In the genomic region with DNA sequence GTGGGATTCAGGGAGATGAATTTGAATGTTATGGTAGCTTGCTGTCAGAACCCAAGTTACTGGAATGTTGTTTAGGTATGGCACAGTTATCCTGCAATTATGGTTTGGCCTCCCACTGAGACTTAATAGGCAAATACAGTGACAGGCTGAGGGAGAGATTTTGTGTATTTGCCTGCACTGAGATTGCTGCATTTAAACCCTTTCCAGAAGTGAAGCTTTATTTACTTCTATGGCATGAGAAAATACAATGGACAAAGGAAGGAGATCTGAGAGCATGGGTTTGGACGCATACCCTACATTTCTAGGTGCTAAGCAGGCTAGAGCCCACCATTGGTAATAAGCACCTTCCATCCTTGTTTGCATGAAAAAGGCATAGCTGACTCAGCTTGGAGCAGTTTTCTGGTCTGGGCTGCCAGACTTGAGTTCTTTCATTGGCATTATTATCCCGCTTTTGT, we compare ENCODE assay signal across 14 mouse cellular contexts.
A peak's percentile ranks its signal among the peaks of the same experiment; 100 is the strongest.
DNase-seq lines count a peak whose midpoint lies in the region; ATAC-seq lines count a peak whose summit lies in the region.
"Had no signal": no experiment of that assay in that cellular context is flagged by ENCODE, and none has a peak within 500 bp of the region (broad histone marks: within the 10 kb centered on the region; RNA-seq: fewer than 3 reads in every experiment).

No protein-coding gene starts in this region.

- ATAC-seq in midbrain, embryonic 13.5 days = peak; percentile 45; the same call in 1 of the 2 replicates
- no peak for ATAC-seq in midbrain, embryonic 11.5 days (ENCODE audit: low FRiP score)
- ATAC-seq in hindbrain, embryonic 15.5 days (ENCODE audit: low FRiP score, low read depth) = no peak

- peak overlapping the region; percentile 64; the same call in 1 of the 2 replicates for H3K27ac ChIP-seq in midbrain, embryonic 13.5 days
- no peak overlapping the region for H3K27ac ChIP-seq in midbrain, embryonic 11.5 days (ENCODE audit: low read depth, low read length)
- peak overlapping the region; percentile 68; the same call in 1 of the 2 replicates for H3K27ac ChIP-seq in forebrain, embryonic 10.5 days
- H3K27ac ChIP-seq in hindbrain, embryonic 15.5 days (replicated peaks) = peak overlapping the region; percentile 27
- H3K27ac ChIP-seq: heart, embryonic 13.5 days had no signal

- no peak overlapping the region for H3K4me2 ChIP-seq in midbrain, embryonic 13.5 days (replicated peaks)
- H3K4me2 ChIP-seq in midbrain, embryonic 11.5 days = no peak overlapping the region
- no peak overlapping the region for H3K4me2 ChIP-seq in hindbrain, embryonic 15.5 days
- H3K4me2 ChIP-seq: heart, embryonic 13.5 days; liver, embryonic 11.5 days had no signal

- H3K4me1 ChIP-seq in midbrain, embryonic 13.5 days (replicated peaks) = peaks cover 11% of the 10 kb centered on the region
- H3K4me1 ChIP-seq in midbrain, embryonic 11.5 days (ENCODE audit: control insufficient read depth, insufficient read depth, low read length) = peaks cover 4% of the 10 kb centered on the region; the same call in 1 of the 2 replicates
- H3K4me1 ChIP-seq in forebrain, embryonic 10.5 days = peaks cover 22% of the 10 kb centered on the region
- H3K4me1 ChIP-seq in hindbrain, embryonic 15.5 days (replicated peaks) = peaks cover 13% of the 10 kb centered on the region; the same call in 1 of the 2 replicates
- H3K4me1 ChIP-seq: heart, embryonic 13.5 days had no signal

- no peaks in the 10 kb centered on the region for H3K9me3 ChIP-seq in midbrain, embryonic 13.5 days
- H3K9me3 ChIP-seq in midbrain, embryonic 11.5 days (ENCODE audit: control insufficient read depth, low read length) = no peaks in the 10 kb centered on the region
- H3K9me3 ChIP-seq in forebrain, embryonic 10.5 days = no peaks in the 10 kb centered on the region
- H3K9me3 ChIP-seq in hindbrain, embryonic 15.5 days = no peaks in the 10 kb centered on the region
- H3K9me3 ChIP-seq: heart, embryonic 13.5 days had no signal

- no peak overlapping the region for H3K9ac ChIP-seq in midbrain, embryonic 13.5 days (replicated peaks)
- no peak overlapping the region for H3K9ac ChIP-seq in midbrain, embryonic 11.5 days (ENCODE audit: low read length)
- H3K9ac ChIP-seq in hindbrain, embryonic 15.5 days = no peak overlapping the region
- H3K9ac ChIP-seq: heart, embryonic 13.5 days had no signal

- DNase-seq in midbrain, embryonic 11.5 days (ENCODE audit: low spot score, missing footprints) = no peak
- DNase-seq in forebrain, embryonic 10.5 days (ENCODE audit: extremely low spot score, low spot score) = no peak
- peak; percentile 22 for DNase-seq in retina, embryonic 14.5 days (ENCODE audit: low spot score)
- no peak for DNase-seq in adrenal gland, adult 18-20 months (ENCODE audit: low spot score in 2 of 2)
- DNase-seq in gastrocnemius, postnatal 36 days = no peak
- DNase-seq: cerebellum, adult 2 months; gastrocnemius, postnatal 25 days; kidney, adult 9 months; layer of hippocampus, adult 9-11 months; thymus, adult 2 months had no signal

- H3K36me3 ChIP-seq in midbrain, embryonic 13.5 days = no peaks in the 10 kb centered on the region
- H3K36me3 ChIP-seq in midbrain, embryonic 11.5 days (ENCODE audit: control insufficient read depth, insufficient read depth, low read length) = no peaks in the 10 kb centered on the region
- no peaks in the 10 kb centered on the region for H3K36me3 ChIP-seq in forebrain, embryonic 10.5 days (replicated peaks)
- no peaks in the 10 kb centered on the region for H3K36me3 ChIP-seq in hindbrain, embryonic 15.5 days
- H3K36me3 ChIP-seq: heart, embryonic 13.5 days had no signal

- intact Hi-C loops in gastrocnemius, postnatal 36 days (cut with DNase I) = no loop called here

- 70% methylated on average over 2 of the region's 2 CpGs for WGBS in midbrain, embryonic 13.5 days
- 81% methylated on average over 2 of the region's 2 CpGs for WGBS in midbrain, embryonic 11.5 days
- whole genome bisulfite sequencing in forebrain, embryonic 10.5 days = 82% methylated on average over 2 of the region's 2 CpGs
- 74% methylated on average over 2 of the region's 2 CpGs for WGBS in hindbrain, embryonic 15.5 days

- H3K27me3 ChIP-seq in midbrain, embryonic 13.5 days = no peaks in the 10 kb centered on the region
- no peaks in the 10 kb centered on the region for H3K27me3 ChIP-seq in midbrain, embryonic 11.5 days (ENCODE audit: control insufficient read depth, insufficient read depth, low read length)
- H3K27me3 ChIP-seq in forebrain, embryonic 10.5 days (ENCODE audit: poor library complexity, severe bottlenecking) = no peaks in the 10 kb centered on the region
- no peaks in the 10 kb centered on the region for H3K27me3 ChIP-seq in hindbrain, embryonic 15.5 days
- H3K27me3 ChIP-seq: heart, embryonic 13.5 days had no signal

- H3K4me3 ChIP-seq in midbrain, embryonic 13.5 days (replicated peaks) = no peak overlapping the region
- H3K4me3 ChIP-seq in midbrain, embryonic 11.5 days (ENCODE audit: low read depth, low read length) = no peak overlapping the region
- H3K4me3 ChIP-seq in forebrain, embryonic 10.5 days = no peak overlapping the region
- H3K4me3 ChIP-seq in hindbrain, embryonic 15.5 days = no peak overlapping the region
- H3K4me3 ChIP-seq: heart, embryonic 13.5 days had no signal
